Mouse (Mus musculus) heart, embryonic 15.5 days (tissue): ENCODE data around the gene 4930432M17Rik. TPM values are rescaled to one million over a fixed set of nuclear protein-coding genes. Genes with fewer than 3 reads are reported as not detected.

Experiments
- ATAC-seq: fragments of 200-750 bp; cut with Nextera tagmentation; replicated peaks from 2 replicates; pipeline ENCODE4 v1.8.0; 2017; ENCODE audit warnings: low read depth, moderate TSS enrichment; ENCODE audit not compliant: insufficient number of reproducible peaks, insufficient read depth, low FRiP score
- H3K27ac ChIP-seq: fragments of 300-500 bp; sonication (generic); 2 replicates; pipeline ENCODE4 v1.5.1; 2015; ENCODE audit warnings: mild to moderate bottlenecking, inconsistent platforms
- H3K27me3 ChIP-seq: fragments of 300-500 bp; sonication (generic); 2 replicates; pipeline ENCODE4 v1.6.1; 2015; ENCODE audit warnings: inconsistent platforms
- H3K36me3 ChIP-seq: fragments of 300-500 bp; sonication (generic); 2 replicates; pipeline ENCODE4 v1.6.1; 2015; ENCODE audit warnings: mild to moderate bottlenecking, inconsistent platforms
- H3K4me1 ChIP-seq: fragments of 300-500 bp; sonication (generic); replicated peaks from 2 replicates; pipeline ENCODE4 v1.6.1; 2015; ENCODE audit warnings: inconsistent platforms
- H3K4me2 ChIP-seq: fragments of 300-500 bp; sonication (generic); 2 replicates; pipeline ENCODE4 v1.6.1; 2015; ENCODE audit warnings: inconsistent platforms, mild to moderate bottlenecking, moderate library complexity
- H3K4me3 ChIP-seq: fragments of 300-500 bp; sonication (generic); 2 replicates; pipeline ENCODE4 v1.5.1; 2015; ENCODE audit warnings: mild to moderate bottlenecking, inconsistent platforms
- H3K9ac ChIP-seq: fragments of 300-500 bp; sonication (generic); 2 replicates; pipeline ENCODE4 v1.6.1; 2015; ENCODE audit warnings: mild to moderate bottlenecking, inconsistent platforms
- H3K9me3 ChIP-seq: fragments of 300-500 bp; sonication (generic); replicated peaks from 2 replicates; pipeline ENCODE4 v1.6.1; 2016; ENCODE audit warnings: inconsistent platforms
- WGBS: fragments of 180-500 bp; shearing (Covaris S2); methylation state at CpG from one replicate; pipeline ENCODE4 v1.1.7; 2015; ENCODE audit warnings: mixed read lengths; 5-methylcytosine and 5-hydroxymethylcytosine counted together
- polyA plus RNA-seq: library from polyadenylated mRNA; unstranded; fragments of >200 nt; fragmentation: Nextera tagmentation; extraction: Ambion mirVana; gene quantifications from 2 replicates; pipeline ENCODE4 v1.2.1, GENCODE M21; 2015

4930432M17Rik gene
- polyA plus RNA-seq, 1 experiment from 2014 or later: not detected

GRCm38 (mm10) chr3:121678935-121679334, 8.4 kb downstream of the 4930432M17Rik start:
- Histone ChIP-seq H3K4me1 (no peaks in the 10 kb centered on the region), H3K4me3 (no peak overlapping the region), H3K27ac (no peak overlapping the region), H3K36me3 (no peaks in the 10 kb centered on the region), H3K4me2 (no peak overlapping the region), H3K9ac (no peak overlapping the region), H3K9me3 (no peaks in the 10 kb centered on the region), H3K27me3 (no peaks in the 10 kb centered on the region)
- ATAC-seq: no peak
- 27% methylated on average over 4 of the region's 4 CpGs for WGBS

GRCm38 (mm10) chr3:121679443-121679842, 8.9 kb downstream of the 4930432M17Rik start:
- Histone ChIP-seq H3K4me3 (no peak overlapping the region), H3K36me3 (no peaks in the 10 kb centered on the region), H3K4me2 (no peak overlapping the region), H3K27ac (no peak overlapping the region), H3K9ac (no peak overlapping the region), H3K9me3 (no peaks in the 10 kb centered on the region), H3K4me1 (no peaks in the 10 kb centered on the region), H3K27me3 (no peaks in the 10 kb centered on the region)
- WGBS: 43% methylated on average over 3 of the region's 3 CpGs
- no peak for ATAC-seq

DNA sequence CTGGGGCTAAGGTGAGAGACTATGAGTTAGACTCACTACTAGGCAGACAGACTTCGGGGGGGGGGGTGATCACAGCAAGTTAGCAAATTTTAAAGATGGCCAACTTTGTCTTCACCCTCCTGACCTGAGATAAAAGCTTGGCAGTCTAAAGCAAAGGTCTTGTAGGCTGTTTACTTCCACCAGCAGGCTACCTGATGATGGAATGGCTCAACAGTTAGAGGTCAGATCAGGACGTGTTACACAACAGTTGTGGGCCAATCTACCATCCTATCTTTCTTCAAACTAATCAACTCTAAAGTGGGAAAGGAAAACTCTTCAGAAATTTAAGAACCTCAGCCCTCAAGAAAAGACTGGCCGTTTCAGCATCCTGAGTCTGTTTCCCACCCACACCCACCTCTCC, 9.6 kb downstream of the 4930432M17Rik start:
- ATAC-seq: no peak
- H3K9ac ChIP-seq: no peak overlapping the region
- H3K4me1 ChIP-seq: 0 out of 2 replicates have a peak, but pooled peaks cover 2% of the 10 kb centered on the region
- H3K36me3 ChIP-seq: no peaks in the 10 kb centered on the region
- H3K4me2 ChIP-seq: no peak overlapping the region
- no peaks in the 10 kb centered on the region for H3K27me3 ChIP-seq
- H3K9me3 ChIP-seq: no peaks in the 10 kb centered on the region
- 68% methylated on average over 3 of the region's 3 CpGs for whole genome bisulfite sequencing
- no peak overlapping the region for H3K4me3 ChIP-seq
- no peak overlapping the region for H3K27ac ChIP-seq

GRCm38 (mm10) chr3:121682439-121683411, 12.2 kb downstream of the 4930432M17Rik start:
- Histone ChIP-seq H3K36me3 (no peaks in the 10 kb centered on the region), H3K4me2 (no peak overlapping the region), H3K4me1 (peaks cover 7% of the 10 kb centered on the region; the same call in 1 of the 2 replicates), H3K9ac (no peak overlapping the region), H3K4me3 (no peak overlapping the region), H3K27me3 (no peaks in the 10 kb centered on the region), H3K27ac (no peak overlapping the region), H3K9me3 (no peaks in the 10 kb centered on the region)
- no peak for ATAC-seq
- WGBS: 79% methylated on average over 10 of the region's 10 CpGs

DNA sequence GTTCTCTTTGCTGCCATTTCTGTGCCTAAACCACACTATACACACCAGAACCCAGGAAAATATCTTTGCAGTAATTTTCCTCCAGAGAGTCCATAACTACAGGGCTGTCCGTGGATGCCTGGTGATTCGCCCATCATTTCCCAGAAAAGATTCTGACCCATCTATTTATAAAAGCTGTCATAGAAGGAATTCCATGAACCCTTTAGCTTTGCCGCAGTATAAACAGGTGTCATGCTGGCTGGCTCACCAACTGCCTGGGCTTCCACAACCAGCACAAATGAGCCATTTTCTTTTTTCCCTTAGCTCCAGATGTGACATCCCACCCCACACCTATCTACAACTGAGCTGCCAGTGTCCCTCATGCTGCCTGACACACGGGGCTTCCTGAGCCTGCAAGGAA, 14.0 kb downstream of the 4930432M17Rik start:
- Histone ChIP-seq H3K27ac (no peak overlapping the region), H3K4me2 (no peak overlapping the region), H3K27me3 (no peaks in the 10 kb centered on the region), H3K4me1 (peaks cover 7% of the 10 kb centered on the region; the same call in 1 of the 2 replicates), H3K36me3 (no peaks in the 10 kb centered on the region), H3K4me3 (no peak overlapping the region), H3K9me3 (no peaks in the 10 kb centered on the region), H3K9ac (no peak overlapping the region)
- no peak for ATAC-seq
- 48% methylated on average over 4 of the region's 4 CpGs for WGBS

- H3K9ac ChIP-seq: no peak overlapping the region
- no peak overlapping the region for H3K4me2 ChIP-seq
- no peak overlapping the region for H3K27ac ChIP-seq
- H3K36me3 ChIP-seq: no peaks in the 10 kb centered on the region
- H3K4me3 ChIP-seq: no peak overlapping the region
- ATAC-seq: no peak
- 86% methylated on average over 4 of the region's 4 CpGs for WGBS
- no peaks in the 10 kb centered on the region for H3K27me3 ChIP-seq
- no peaks in the 10 kb centered on the region for H3K9me3 ChIP-seq
- H3K4me1 ChIP-seq: peaks cover 7% of the 10 kb centered on the region; the same call in 1 of the 2 replicates
Observed at GRCm38 (mm10) chr3:121684963-121685362, 14.4 kb downstream of the 4930432M17Rik start.

DNA sequence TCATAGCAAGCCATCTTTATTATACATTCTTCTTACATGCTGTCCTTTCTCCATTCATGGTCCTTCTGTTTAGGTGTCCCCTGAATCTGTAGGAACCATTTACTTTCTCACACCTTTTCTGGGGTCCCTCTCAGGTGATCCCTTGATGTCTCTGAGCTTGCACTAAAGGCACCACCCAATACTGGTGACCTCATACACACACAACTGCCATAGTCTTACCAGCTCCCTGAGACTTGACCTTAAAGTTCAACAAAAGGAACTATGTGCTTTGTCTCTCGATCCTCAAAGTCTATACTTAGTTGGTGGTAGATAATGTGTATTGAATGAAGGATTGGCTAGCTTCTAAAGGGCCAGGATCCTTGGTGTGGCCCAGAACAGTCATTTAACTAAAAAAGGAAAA, 15.4 kb downstream of the 4930432M17Rik start:
- WGBS: 84% methylated on average over 1 of the region's 1 CpGs
- Histone ChIP-seq H3K4me3 (no peak overlapping the region), H3K27ac (no peak overlapping the region), H3K27me3 (no peaks in the 10 kb centered on the region), H3K9ac (no peak overlapping the region), H3K36me3 (no peaks in the 10 kb centered on the region), H3K9me3 (no peaks in the 10 kb centered on the region), H3K4me2 (no peak overlapping the region), H3K4me1 (peaks cover 7% of the 10 kb centered on the region; the same call in 1 of the 2 replicates)
- ATAC-seq: no peak

- H3K4me1 ChIP-seq: peaks cover 7% of the 10 kb centered on the region; the same call in 1 of the 2 replicates
- H3K9me3 ChIP-seq: no peaks in the 10 kb centered on the region
- whole genome bisulfite sequencing: 76% methylated on average over 4 of the region's 4 CpGs
- H3K4me2 ChIP-seq: no peak overlapping the region
- H3K27ac ChIP-seq: no peak overlapping the region
- no peak for ATAC-seq
- no peaks in the 10 kb centered on the region for H3K27me3 ChIP-seq
- no peaks in the 10 kb centered on the region for H3K36me3 ChIP-seq
- no peak overlapping the region for H3K9ac ChIP-seq
- H3K4me3 ChIP-seq: no peak overlapping the region
Observed at GRCm38 (mm10) chr3:121686408-121686911, 15.9 kb downstream of the 4930432M17Rik start.

DNA sequence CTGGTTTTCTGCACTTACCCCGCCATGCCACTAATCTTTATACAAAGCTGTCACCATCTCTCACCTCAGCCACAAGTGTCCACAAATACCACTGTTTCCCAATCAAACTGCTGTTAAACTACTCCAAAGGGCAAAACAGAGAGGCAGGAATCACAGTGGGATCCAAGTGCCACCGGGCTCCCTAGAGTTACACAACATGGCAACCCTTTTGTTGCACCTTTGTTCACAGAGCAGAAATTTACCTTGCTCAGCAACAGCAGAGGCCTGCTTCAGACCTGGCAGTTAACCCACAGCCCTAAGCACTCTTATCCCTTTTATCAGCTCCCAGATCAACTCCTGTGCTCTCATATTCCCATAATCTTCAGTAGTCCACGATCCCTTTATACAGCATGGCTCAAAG, 17.2 kb downstream of the 4930432M17Rik start:
- Histone ChIP-seq H3K4me2 (no peak overlapping the region), H3K27me3 (no peaks in the 10 kb centered on the region), H3K27ac (no peak overlapping the region), H3K36me3 (no peaks in the 10 kb centered on the region), H3K9ac (no peak overlapping the region), H3K4me1 (peaks cover 7% of the 10 kb centered on the region; the same call in 1 of the 2 replicates), H3K4me3 (no peak overlapping the region), H3K9me3 (no peaks in the 10 kb centered on the region)
- no peak for ATAC-seq
- WGBS: 82% methylated on average over 3 of the region's 3 CpGs

- Histone ChIP-seq H3K9ac (no peak overlapping the region), H3K4me2 (no peak overlapping the region), H3K4me1 (peaks cover 7% of the 10 kb centered on the region; the same call in 1 of the 2 replicates), H3K27ac (no peak overlapping the region), H3K36me3 (no peaks in the 10 kb centered on the region), H3K9me3 (no peaks in the 10 kb centered on the region), H3K4me3 (no peak overlapping the region), H3K27me3 (no peaks in the 10 kb centered on the region)
- 46% methylated on average over 5 of the region's 5 CpGs for WGBS
- ATAC-seq: no peak
Observed at GRCm38 (mm10) chr3:121689029-121689428, 18.5 kb downstream of the 4930432M17Rik start.

GRCm38 (mm10) chr3:121689697-121690096, 19.1 kb downstream of the 4930432M17Rik start:
- Histone ChIP-seq H3K9me3 (no peaks in the 10 kb centered on the region), H3K27ac (no peak overlapping the region), H3K27me3 (no peaks in the 10 kb centered on the region), H3K4me2 (no peak overlapping the region), H3K4me1 (peaks cover 5% of the 10 kb centered on the region; the same call in 1 of the 2 replicates), H3K9ac (no peak overlapping the region), H3K36me3 (no peaks in the 10 kb centered on the region), H3K4me3 (no peak overlapping the region)
- no peak for ATAC-seq
- 88% methylated on average over 3 of the region's 3 CpGs for WGBS
